Mouse (Mus musculus): ENCODE measurements around the gene Serinc5. TPM values are rescaled to one million over a fixed set of nuclear protein-coding genes. Genes with fewer than 3 reads are reported as not detected.
"Not testable (repeated sequence)": the region's sequence is repeated elsewhere in the genome, so short reads cannot be mapped to it uniquely, and the experiment has no call there.

Serinc5 gene
- polyA plus RNA-seq, 2 experiments, result 13.8 to 25.9 TPM

DNA sequence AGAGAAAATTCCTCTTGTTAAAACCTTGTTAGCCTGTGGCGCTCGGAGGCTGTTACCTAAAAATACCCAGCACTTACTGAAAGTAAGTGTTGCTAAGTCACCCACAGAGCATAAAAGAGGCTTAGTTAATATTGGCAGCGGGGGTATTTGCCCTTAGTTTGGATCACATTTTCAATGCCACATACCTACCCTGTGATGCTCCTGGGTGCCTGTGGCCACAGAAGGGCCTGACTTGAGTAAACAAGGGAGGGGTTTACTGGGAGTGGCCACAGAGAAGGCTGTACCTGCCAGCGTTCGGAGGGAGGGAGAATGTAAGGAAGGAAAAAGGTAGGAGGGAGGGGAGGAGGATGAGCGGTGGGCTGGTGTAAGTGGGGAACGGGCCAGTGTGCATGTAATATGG, 68.8 kb downstream of the Serinc5 start:
- no peak for DNase-seq (ENCODE audit: low spot score)
- TF ChIP-seq POLR2A (IDR thresholded peaks at IDR 0.05; ENCODE audit: borderline replicate concordance, extremely low read depth, insufficient read depth, insufficient read length), result no peak
- no peak overlapping the region for H3K4me3 ChIP-seq (replicated peaks; ENCODE audit: low read length)
- H3K9me3 ChIP-seq (ENCODE audit: control insufficient read depth, low read length), result no peaks in the 10 kb centered on the region
- no peak overlapping the region for H3K27ac ChIP-seq (replicated peaks; ENCODE audit: low read depth, low read length)
- H3K27me3 ChIP-seq (ENCODE audit: control insufficient read depth, insufficient read depth, low read length), result no peaks in the 10 kb centered on the region
- H3K4me1 ChIP-seq (ENCODE audit: control insufficient read depth, insufficient read depth, low read length), result peaks cover 20% of the 10 kb centered on the region
- ATAC-seq (ENCODE audit: low FRiP score, low read depth), result no peak
- no peak overlapping the region for H3K4me2 ChIP-seq (replicated peaks; ENCODE audit: low read depth, low read length, severe bottlenecking)
- no peaks in the 10 kb centered on the region for H3K36me3 ChIP-seq (ENCODE audit: control insufficient read depth, insufficient read depth, low read length)
- 71% methylated on average over 7 of the region's 7 CpGs for WGBS
- H3K9ac ChIP-seq (ENCODE audit: low read depth, low read length, severe bottlenecking), result no peak overlapping the region

DNA sequence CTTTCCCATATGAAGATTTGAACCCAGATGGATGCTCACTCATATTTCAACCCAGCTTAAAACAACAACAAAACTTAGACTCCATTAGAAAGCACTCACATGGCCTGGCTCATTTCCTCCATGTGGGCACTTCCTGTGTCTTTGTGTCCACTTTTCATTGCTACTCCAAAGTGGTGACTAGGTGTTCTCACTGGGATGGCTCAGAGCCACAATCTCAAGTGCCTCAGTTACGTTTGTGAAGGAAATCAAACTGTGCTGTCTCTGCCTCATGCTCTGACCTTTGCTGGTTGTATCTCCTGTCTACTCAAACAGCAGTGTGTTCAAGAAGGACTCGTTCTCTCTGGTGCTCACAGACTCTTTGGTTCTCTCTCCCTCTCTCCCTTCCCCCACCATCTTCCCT, 70.7 kb downstream of the Serinc5 start:
- DNase-seq (ENCODE audit: low spot score), result no peak
- no peaks in the 10 kb centered on the region; the same call in 1 of the 2 replicates for H3K36me3 ChIP-seq (ENCODE audit: control insufficient read depth, insufficient read depth, low read length)
- no peak for TF ChIP-seq POLR2A (IDR thresholded peaks at IDR 0.05; ENCODE audit: borderline replicate concordance, extremely low read depth, insufficient read depth, insufficient read length)
- no peaks in the 10 kb centered on the region for H3K9me3 ChIP-seq (ENCODE audit: control insufficient read depth, low read length)
- H3K27me3 ChIP-seq (ENCODE audit: control insufficient read depth, insufficient read depth, low read length), result no peaks in the 10 kb centered on the region
- 81% methylated on average over 2 of the region's 2 CpGs for WGBS
- H3K4me1 ChIP-seq (ENCODE audit: control insufficient read depth, insufficient read depth, low read length), result 0 out of 2 replicates have a peak, but pooled peaks cover under 1% of the 10 kb centered on the region
- no peak overlapping the region for H3K4me3 ChIP-seq (replicated peaks; ENCODE audit: low read length)
- H3K4me2 ChIP-seq (replicated peaks; ENCODE audit: low read depth, low read length, severe bottlenecking), result no peak overlapping the region
- H3K9ac ChIP-seq (ENCODE audit: low read depth, low read length, severe bottlenecking), result no peak overlapping the region
- no peak overlapping the region for H3K27ac ChIP-seq (replicated peaks; ENCODE audit: low read depth, low read length)
- no peak for ATAC-seq (ENCODE audit: low FRiP score, low read depth)

DNA sequence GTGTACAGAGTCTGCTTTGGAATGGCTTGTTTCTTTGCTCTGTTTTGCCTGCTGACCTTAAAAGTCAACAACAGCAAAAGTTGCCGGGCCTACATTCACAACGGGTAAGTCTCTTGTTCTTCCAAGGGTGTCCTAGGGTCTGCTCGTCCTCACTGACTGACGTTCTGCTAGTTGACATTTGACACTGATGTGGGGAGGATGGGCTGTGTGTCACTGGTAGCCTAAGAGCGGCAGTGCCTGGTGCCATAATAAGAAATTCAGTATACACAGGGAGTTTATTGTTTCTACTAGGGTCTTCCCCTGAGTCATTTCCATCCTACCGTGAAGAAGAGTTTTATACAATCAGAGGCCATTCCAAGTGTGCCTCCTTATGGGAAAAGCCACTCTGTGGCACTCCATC, 71.9 kb downstream of the Serinc5 start:
- ATAC-seq (ENCODE audit: low FRiP score, low read depth) (no peak), DNase-seq (ENCODE audit: low spot score) (no peak)
- Histone ChIP-seq H3K27me3 (ENCODE audit: control insufficient read depth, insufficient read depth, low read length) (no peaks in the 10 kb centered on the region), H3K27ac (replicated peaks; ENCODE audit: low read depth, low read length) (no peak overlapping the region), H3K4me3 (replicated peaks; ENCODE audit: low read length) (no peak overlapping the region), H3K4me2 (replicated peaks; ENCODE audit: low read depth, low read length, severe bottlenecking) (no peak overlapping the region), H3K4me1 (ENCODE audit: control insufficient read depth, insufficient read depth, low read length) (no peaks in the 10 kb centered on the region), H3K9ac (ENCODE audit: low read depth, low read length, severe bottlenecking) (no peak overlapping the region), H3K36me3 (ENCODE audit: control insufficient read depth, insufficient read depth, low read length) (no peaks in the 10 kb centered on the region; the same call in 1 of the 2 replicates), H3K9me3 (ENCODE audit: control insufficient read depth, low read length) (no peaks in the 10 kb centered on the region)
- no peak for TF ChIP-seq POLR2A (IDR thresholded peaks at IDR 0.05; ENCODE audit: borderline replicate concordance, extremely low read depth, insufficient read depth, insufficient read length)
- WGBS, result 56% methylated on average over 6 of the region's 6 CpGs

DNA sequence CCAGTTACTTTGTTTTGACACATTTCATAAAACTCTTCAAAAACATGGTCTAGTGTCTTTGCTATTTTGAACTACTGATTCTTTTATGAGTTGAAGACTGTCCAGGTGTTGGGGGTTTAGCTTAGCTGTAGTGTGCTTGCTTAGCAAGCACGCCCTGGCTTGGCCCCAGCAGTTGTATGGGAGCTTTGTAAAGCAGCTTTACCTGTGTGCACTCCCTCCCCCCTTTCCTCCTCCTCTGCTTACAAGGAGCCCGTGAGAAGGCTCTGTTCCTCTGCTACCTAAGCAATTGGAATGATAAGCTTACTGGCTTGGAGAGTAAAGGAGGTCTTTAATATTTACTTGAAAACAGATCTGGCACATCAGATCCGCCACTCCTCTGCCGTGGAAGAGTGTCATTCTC, 72.6 kb downstream of the Serinc5 start:
- WGBS, result 67% methylated on average over 4 of the region's 4 CpGs
- ATAC-seq (ENCODE audit: low FRiP score, low read depth) (no peak), DNase-seq (ENCODE audit: low spot score) (no peak)
- H3K36me3 ChIP-seq (ENCODE audit: control insufficient read depth, insufficient read depth, low read length), result no peaks in the 10 kb centered on the region; the same call in 1 of the 2 replicates
- no peak overlapping the region for H3K4me2 ChIP-seq (replicated peaks; ENCODE audit: low read depth, low read length, severe bottlenecking)
- no peaks in the 10 kb centered on the region for H3K9me3 ChIP-seq (ENCODE audit: control insufficient read depth, low read length)
- no peaks in the 10 kb centered on the region for H3K27me3 ChIP-seq (ENCODE audit: control insufficient read depth, insufficient read depth, low read length)
- no peak for TF ChIP-seq POLR2A (IDR thresholded peaks at IDR 0.05; ENCODE audit: borderline replicate concordance, extremely low read depth, insufficient read depth, insufficient read length)
- no peak overlapping the region for H3K27ac ChIP-seq (replicated peaks; ENCODE audit: low read depth, low read length)
- no peak overlapping the region for H3K9ac ChIP-seq (ENCODE audit: low read depth, low read length, severe bottlenecking)
- H3K4me1 ChIP-seq (ENCODE audit: control insufficient read depth, insufficient read depth, low read length), result no peaks in the 10 kb centered on the region
- no peak overlapping the region for H3K4me3 ChIP-seq (replicated peaks; ENCODE audit: low read length)

DNA sequence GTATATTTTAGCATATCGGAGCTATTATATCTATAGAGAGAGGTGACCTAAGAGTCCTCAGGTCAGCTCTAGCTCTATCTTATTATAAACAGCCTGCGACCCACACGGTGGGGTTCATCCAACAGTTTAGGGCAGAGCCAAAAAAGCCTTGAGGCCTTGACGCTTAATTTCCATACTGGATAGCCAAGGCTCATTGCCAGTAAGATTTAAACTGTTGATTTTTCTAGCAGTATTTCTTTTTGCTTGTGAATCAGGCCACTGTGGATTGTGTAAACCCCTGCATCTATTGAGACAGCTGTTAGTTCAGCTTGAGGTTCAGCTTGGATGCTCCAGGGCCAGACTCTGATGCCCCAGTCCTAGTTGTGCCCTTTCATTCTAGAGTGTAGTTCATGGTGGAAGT, 73.4 kb downstream of the Serinc5 start:
- H3K27ac ChIP-seq (replicated peaks; ENCODE audit: low read depth, low read length), result no peak overlapping the region
- no peaks in the 10 kb centered on the region for H3K27me3 ChIP-seq (ENCODE audit: control insufficient read depth, insufficient read depth, low read length)
- ATAC-seq (ENCODE audit: low FRiP score, low read depth) (no peak), DNase-seq (ENCODE audit: low spot score) (no peak)
- H3K36me3 ChIP-seq (ENCODE audit: control insufficient read depth, insufficient read depth, low read length), result no peaks in the 10 kb centered on the region; the same call in 1 of the 2 replicates
- no peak overlapping the region for H3K4me3 ChIP-seq (replicated peaks; ENCODE audit: low read length)
- H3K4me1 ChIP-seq (ENCODE audit: control insufficient read depth, insufficient read depth, low read length), result no peaks in the 10 kb centered on the region
- no peak overlapping the region for H3K9ac ChIP-seq (ENCODE audit: low read depth, low read length, severe bottlenecking)
- no peak overlapping the region for H3K4me2 ChIP-seq (replicated peaks; ENCODE audit: low read depth, low read length, severe bottlenecking)
- WGBS, result 89% methylated on average over 4 of the region's 4 CpGs
- no peak for TF ChIP-seq POLR2A (IDR thresholded peaks at IDR 0.05; ENCODE audit: borderline replicate concordance, extremely low read depth, insufficient read depth, insufficient read length)
- no peaks in the 10 kb centered on the region for H3K9me3 ChIP-seq (ENCODE audit: control insufficient read depth, low read length)

DNA sequence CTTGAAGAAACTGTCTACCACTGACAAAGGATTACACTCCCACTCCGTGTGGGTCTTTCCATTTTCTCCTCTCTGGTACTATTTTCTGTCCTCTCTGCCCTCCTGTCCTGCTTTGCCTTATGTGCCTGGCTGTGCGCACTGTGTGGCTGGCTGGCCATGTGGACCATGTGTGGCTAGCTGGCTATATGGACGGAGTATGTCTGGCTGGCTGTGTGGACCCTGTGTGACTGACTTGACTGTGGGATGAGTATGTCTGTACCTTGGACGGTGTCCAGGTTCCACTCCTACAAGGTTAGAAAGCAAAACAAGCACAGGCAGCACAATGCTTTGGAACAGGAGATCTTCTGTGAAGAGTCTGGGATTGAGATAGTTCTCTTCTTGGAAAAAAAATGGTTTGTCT, 74.4 kb downstream of the Serinc5 start:
- Histone ChIP-seq H3K9me3 (ENCODE audit: control insufficient read depth, low read length) (no peaks in the 10 kb centered on the region), H3K36me3 (ENCODE audit: control insufficient read depth, insufficient read depth, low read length) (no peaks in the 10 kb centered on the region; the same call in 1 of the 2 replicates), H3K4me3 (replicated peaks; ENCODE audit: low read length) (no peak overlapping the region), H3K4me1 (ENCODE audit: control insufficient read depth, insufficient read depth, low read length) (no peaks in the 10 kb centered on the region), H3K27me3 (ENCODE audit: control insufficient read depth, insufficient read depth, low read length) (no peaks in the 10 kb centered on the region), H3K27ac (replicated peaks; ENCODE audit: low read depth, low read length) (no peak overlapping the region), H3K4me2 (replicated peaks; ENCODE audit: low read depth, low read length, severe bottlenecking) (no peak overlapping the region), H3K9ac (ENCODE audit: low read depth, low read length, severe bottlenecking) (no peak overlapping the region)
- DNase-seq (ENCODE audit: low spot score) (no peak), ATAC-seq (ENCODE audit: low FRiP score, low read depth) (no peak)
- no peak for TF ChIP-seq POLR2A (IDR thresholded peaks at IDR 0.05; ENCODE audit: borderline replicate concordance, extremely low read depth, insufficient read depth, insufficient read length)
- WGBS, result 90% methylated on average over 4 of the region's 4 CpGs

DNA sequence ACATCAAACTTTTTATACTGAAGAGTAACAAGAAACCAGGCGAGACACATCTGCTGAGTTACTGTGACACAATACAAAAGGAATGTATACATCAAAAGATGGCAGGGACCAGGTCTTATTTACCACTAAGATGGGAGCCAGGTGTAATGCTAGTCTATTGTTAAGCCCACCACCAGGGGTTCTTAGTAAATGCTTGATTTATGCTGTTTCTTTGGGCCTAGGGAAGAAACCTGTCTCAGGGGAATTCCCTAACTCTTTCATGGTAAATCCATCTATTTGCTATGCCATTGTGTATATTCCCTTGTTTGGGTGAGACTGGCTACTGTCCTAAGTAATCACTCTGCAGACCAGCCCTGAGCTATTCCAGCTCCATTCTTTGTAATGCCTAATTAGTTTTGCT, 76.3 kb downstream of the Serinc5 start:
- not testable (repeated sequence) for DNase-seq (ENCODE audit: low spot score); H3K4me3 ChIP-seq (replicated peaks; ENCODE audit: low read length); ATAC-seq (ENCODE audit: low FRiP score, low read depth); H3K9ac ChIP-seq (ENCODE audit: low read depth, low read length, severe bottlenecking); H3K27ac ChIP-seq (replicated peaks; ENCODE audit: low read depth, low read length); H3K4me1 ChIP-seq (ENCODE audit: control insufficient read depth, insufficient read depth, low read length); H3K36me3 ChIP-seq (ENCODE audit: control insufficient read depth, insufficient read depth, low read length); H3K4me2 ChIP-seq (replicated peaks; ENCODE audit: low read depth, low read length, severe bottlenecking); H3K9me3 ChIP-seq (ENCODE audit: control insufficient read depth, low read length); H3K27me3 ChIP-seq (ENCODE audit: control insufficient read depth, insufficient read depth, low read length)
- 72% methylated on average over 1 of the region's 1 CpGs for WGBS

All from limb, embryonic 14.5 days (tissue).